Mouse (Mus musculus) C2C12 (cell line): ENCODE results near the gene Jup. TPM values are rescaled to one million over a fixed set of nuclear protein-coding genes. Genes with fewer than 3 reads are reported as not detected.
"Not testable (repeated sequence)": the region's sequence is repeated elsewhere in the genome, so short reads cannot be mapped to it uniquely, and the experiment has no call there.

ENCODE experiments used
- H3K27me3 ChIP-seq: one replicate; pipeline ENCODE4 v1.6.1; 2011; ENCODE audit not compliant: control insufficient read depth, insufficient read depth, insufficient read length
- H3K36me3 ChIP-seq: one replicate; pipeline ENCODE4 v1.6.1; 2011; ENCODE audit not compliant: control insufficient read depth, insufficient read depth
- H3K4me3 ChIP-seq: one replicate; pipeline ENCODE4 v1.5.1; 2011; ENCODE audit warnings: mild to moderate bottlenecking, control low read depth; ENCODE audit not compliant: poor library complexity, insufficient read depth, severe bottlenecking
- H3K79me2 ChIP-seq: one replicate; pipeline ENCODE4 v1.6.1; 2011; ENCODE audit not compliant: control insufficient read depth, insufficient read depth
- H3K79me3 ChIP-seq: one replicate; pipeline ENCODE4 v1.6.1; 2011; ENCODE audit warnings: low read depth, control low read depth
- H3ac ChIP-seq: one replicate; pipeline ENCODE3; 2011; ENCODE audit warnings: low read depth; ENCODE audit not compliant: control insufficient read depth, insufficient read length
- CEBPB ChIP-seq: IDR thresholded peaks from one replicate; pipeline ENCODE4 v1.6.1; 2011; ENCODE audit warnings: low read depth, mild to moderate bottlenecking, control low read depth, moderate library complexity
- FOSL1 ChIP-seq: IDR thresholded peaks from one replicate; pipeline ENCODE4 v1.8.0; 2011; ENCODE audit warnings: mild to moderate bottlenecking, low read length; ENCODE audit not compliant: poor library complexity, insufficient read depth, severe bottlenecking
- MAX ChIP-seq: IDR thresholded peaks from one replicate; pipeline ENCODE4 v1.6.1; 2011; ENCODE audit warnings: mild to moderate bottlenecking, control low read depth
- MYOD1 ChIP-seq: IDR thresholded peaks from one replicate; pipeline ENCODE4 v1.6.1; 2011; ENCODE audit warnings: low read depth; ENCODE audit not compliant: control insufficient read depth, insufficient read length
- MYOG ChIP-seq: IDR thresholded peaks from one replicate; pipeline ENCODE4 v1.6.1; 2011; ENCODE audit not compliant: control insufficient read depth, insufficient read length; ENCODE audit errors: extremely low read depth
- USF1 ChIP-seq: IDR thresholded peaks from one replicate; pipeline ENCODE4 v1.6.1; 2011; ENCODE audit warnings: low read depth, mild to moderate bottlenecking, control low read depth, moderate library complexity
- microRNA-seq: library from miRNA; unstranded; fragments of <30 nt; microRNA quantifications from one replicate; pipeline ENCODE4, GENCODE M21; 2019; ENCODE audit warnings: borderline microRNAs expressed
- polyA plus RNA-seq: library from polyadenylated mRNA; unstranded; fragments of >200 nt; fragmentation: generic; extraction: Trizol; gene quantifications from one replicate; pipeline ENCODE4 v1.2.1, GENCODE M21; 2012; ENCODE audit warnings: missing spikeins

Gene Jup
- polyA plus RNA-seq, 1 experiment = 127 TPM

DNA sequence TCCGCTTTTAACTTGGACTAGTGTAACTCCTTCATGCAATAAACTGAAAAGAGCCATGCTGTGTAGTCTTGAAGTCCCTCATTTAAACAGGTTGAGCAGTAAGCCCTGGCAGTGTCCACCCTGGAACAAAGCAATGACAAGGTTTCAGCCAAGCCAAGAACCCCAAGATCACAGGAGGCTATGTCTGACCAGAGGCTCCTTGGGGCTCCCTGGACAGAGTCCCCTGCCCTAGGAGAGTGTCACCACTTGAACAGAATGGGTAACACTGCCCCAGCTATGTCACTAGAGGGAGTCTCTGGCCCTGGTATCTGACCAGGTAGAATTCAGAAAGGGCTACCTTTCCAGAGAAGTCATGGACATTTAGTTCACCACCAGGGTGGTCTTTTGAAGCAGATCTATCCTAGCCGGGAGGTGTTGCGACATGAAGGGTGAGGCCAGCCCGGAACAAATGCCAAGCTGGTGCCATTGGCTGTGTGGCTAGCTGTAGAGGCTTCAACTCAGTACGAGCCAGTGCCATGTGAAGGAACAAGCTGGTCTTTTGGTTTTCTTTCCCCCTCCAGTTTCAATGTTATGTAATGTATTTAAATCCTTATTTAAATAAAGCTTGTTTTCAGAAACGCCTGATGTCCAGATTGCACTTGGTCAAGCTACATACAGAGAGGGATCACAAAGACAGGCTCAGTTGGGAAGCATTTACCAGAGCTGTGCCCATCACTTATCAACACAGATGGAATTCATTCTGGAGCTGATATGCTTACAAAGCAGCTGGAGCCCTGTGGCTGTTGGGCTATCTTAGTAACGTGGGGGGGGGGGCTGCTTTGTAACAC lies 75.9 kb downstream of the Jup start:
- H3K79me3 ChIP-seq = peaks cover 16% of the 10 kb centered on the region
- peak; percentile 44 for TF ChIP-seq CEBPB

GRCm38 (mm10) chr11:100320701-100321410 lies 76.7 kb downstream of the Jup start:
- peaks cover 25% of the 10 kb centered on the region for H3K79me2 ChIP-seq
- not testable (repeated sequence) for H3K27me3 ChIP-seq
- peak overlapping the region; percentile 74 for H3K4me3 ChIP-seq
- H3ac ChIP-seq = peak overlapping the region; percentile 96
- peaks cover 22% of the 10 kb centered on the region for H3K36me3 ChIP-seq
- peaks cover 16% of the 10 kb centered on the region for H3K79me3 ChIP-seq

More for the DNA sequence above, 75.9 kb downstream of the Jup start:
- Histone ChIP-seq H3ac (peak overlapping the region; percentile 37), H3K79me2 (peaks cover 25% of the 10 kb centered on the region), H3K4me3 (peak overlapping the region; percentile 74), H3K36me3 (peaks cover 22% of the 10 kb centered on the region)
- not testable (repeated sequence) for H3K27me3 ChIP-seq

- Histone ChIP-seq H3ac (peak overlapping the region; percentile 89), H3K36me3 (peaks cover 22% of the 10 kb centered on the region), H3K79me2 (peaks cover 25% of the 10 kb centered on the region), H3K79me3 (peaks cover 16% of the 10 kb centered on the region), H3K4me3 (peak overlapping the region; percentile 74), H3K27me3 (no peaks in the 10 kb centered on the region)
- TF ChIP-seq USF1 = peak; percentile 97
- TF ChIP-seq FOSL1 = no peak
- peak; percentile 93 for TF ChIP-seq MAX
- TF ChIP-seq CEBPB = peak; percentile 85
- no peak for TF ChIP-seq MYOG
Observed at GRCm38 (mm10) chr11:100320172-100320630, 77.4 kb downstream of the Jup start.

DNA sequence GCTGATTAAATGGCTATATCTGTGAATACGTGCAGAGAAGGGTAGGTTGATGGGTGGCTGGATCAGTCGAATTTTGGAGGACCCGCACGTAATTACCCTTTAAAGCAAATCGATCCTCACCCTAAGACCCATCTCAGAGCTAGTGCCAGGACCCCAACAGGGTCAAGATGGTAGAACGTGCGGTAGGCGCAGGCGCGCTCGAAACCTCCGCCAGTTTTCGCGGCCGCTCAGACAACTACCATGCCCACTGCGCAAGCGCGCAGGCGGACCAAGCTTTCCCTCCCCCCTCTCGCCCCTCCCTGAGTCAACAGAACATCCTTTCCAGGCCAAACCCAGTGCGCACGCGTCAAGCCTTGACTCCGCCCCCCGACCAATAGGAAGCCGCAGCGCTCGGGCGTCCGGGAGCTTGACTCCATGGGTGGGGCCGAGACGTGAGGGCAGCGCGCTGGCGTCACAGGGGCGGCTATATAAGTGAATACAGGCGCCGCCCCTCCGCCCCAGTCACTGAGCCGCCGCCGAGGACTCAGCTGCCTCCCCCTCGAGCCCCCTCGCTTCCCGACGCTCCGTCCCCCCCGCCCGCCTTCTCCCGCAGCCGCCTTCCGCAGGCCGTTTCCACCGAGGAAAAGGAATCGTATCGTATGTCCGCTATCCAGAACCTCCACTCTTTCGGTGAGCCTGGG lies 77.9 kb downstream of the Jup start, which contains the start of gene Eif1:
TSS of gene Eif1 (plus strand) at position 394 of the 680 bp plus-strand sequence.
- Histone ChIP-seq H3K36me3 (peaks cover 22% of the 10 kb centered on the region), H3K27me3 (no peaks in the 10 kb centered on the region), H3K4me3 (peak within 1 kb of the TSS; percentile 74), H3K79me2 (peaks cover 25% of the 10 kb centered on the region), H3ac (peak within 1 kb of the TSS; percentile 96), H3K79me3 (peaks cover 16% of the 10 kb centered on the region)
- no peak for TF ChIP-seq MAX
- no peak for TF ChIP-seq FOSL1
- TF ChIP-seq MYOD1 = no peak
- TF ChIP-seq MYOG = no peak

Small RNAs within 50 kb of the gene (microRNA-seq; reads per million reads assigned to microRNA genes)
- gene Gm27374 = not detected

Other genes starting within 250 kb of the Jup start
- 3.5 TPM for gene Krt19, start 249.1 kb downstream of the Jup start, polyA plus RNA-seq
- gene Krt9, start 204.5 kb downstream of the Jup start, polyA plus RNA-seq = 1.8 TPM
- gene Krt14, start 190.2 kb downstream of the Jup start, polyA plus RNA-seq = 32.4 TPM
- gene Krt16, start 148.9 kb downstream of the Jup start, polyA plus RNA-seq = 0.21 TPM
- gene Krt17, start 136.7 kb downstream of the Jup start, polyA plus RNA-seq = 0.04 TPM
- gene Krt42, start 127.9 kb downstream of the Jup start, polyA plus RNA-seq = not detected
- 1,136 TPM for gene Eif1, start 77.9 kb downstream of the Jup start, polyA plus RNA-seq
- gene Gast, start 63.4 kb downstream of the Jup start, polyA plus RNA-seq = not detected
- gene Hap1, start 41.6 kb downstream of the Jup start, polyA plus RNA-seq = 1.9 TPM
- 185 TPM for gene P3h4, start 17.1 kb upstream of the Jup start, polyA plus RNA-seq
- gene Fkbp10, start 17.9 kb upstream of the Jup start, polyA plus RNA-seq = 250 TPM
- gene Nt5c3b, start 44.0 kb upstream of the Jup start, polyA plus RNA-seq = 83.4 TPM
- 0.12 TPM for gene Klhl10, start 44.2 kb upstream of the Jup start, polyA plus RNA-seq
- gene Klhl11, start 75.0 kb upstream of the Jup start, polyA plus RNA-seq = 4.4 TPM
- gene Acly, start 130.2 kb upstream of the Jup start, polyA plus RNA-seq = 86.6 TPM
- 0.06 TPM for gene Ttc25, start 147.8 kb upstream of the Jup start, polyA plus RNA-seq
- gene Cnp, start 177.1 kb upstream of the Jup start, polyA plus RNA-seq = 10.2 TPM
- gene Nkiras2, start 221.5 kb upstream of the Jup start, polyA plus RNA-seq = 36.1 TPM
- 89.7 TPM for gene Dnajc7, start 222.4 kb upstream of the Jup start, polyA plus RNA-seq